Mouse (Mus musculus): ENCODE measurements around the gene Slc47a1. TPM values are rescaled to one million over a fixed set of nuclear protein-coding genes. Genes with fewer than 3 reads are reported as not detected.
A peak's percentile ranks its signal among the peaks of the same experiment; 100 is the strongest.
"Not testable (repeated sequence)": the region's sequence is repeated elsewhere in the genome, so short reads cannot be mapped to it uniquely, and the experiment has no call there.

Gene Slc47a1
- not detected in 2 replicates for total RNA-seq (2017)

DNA sequence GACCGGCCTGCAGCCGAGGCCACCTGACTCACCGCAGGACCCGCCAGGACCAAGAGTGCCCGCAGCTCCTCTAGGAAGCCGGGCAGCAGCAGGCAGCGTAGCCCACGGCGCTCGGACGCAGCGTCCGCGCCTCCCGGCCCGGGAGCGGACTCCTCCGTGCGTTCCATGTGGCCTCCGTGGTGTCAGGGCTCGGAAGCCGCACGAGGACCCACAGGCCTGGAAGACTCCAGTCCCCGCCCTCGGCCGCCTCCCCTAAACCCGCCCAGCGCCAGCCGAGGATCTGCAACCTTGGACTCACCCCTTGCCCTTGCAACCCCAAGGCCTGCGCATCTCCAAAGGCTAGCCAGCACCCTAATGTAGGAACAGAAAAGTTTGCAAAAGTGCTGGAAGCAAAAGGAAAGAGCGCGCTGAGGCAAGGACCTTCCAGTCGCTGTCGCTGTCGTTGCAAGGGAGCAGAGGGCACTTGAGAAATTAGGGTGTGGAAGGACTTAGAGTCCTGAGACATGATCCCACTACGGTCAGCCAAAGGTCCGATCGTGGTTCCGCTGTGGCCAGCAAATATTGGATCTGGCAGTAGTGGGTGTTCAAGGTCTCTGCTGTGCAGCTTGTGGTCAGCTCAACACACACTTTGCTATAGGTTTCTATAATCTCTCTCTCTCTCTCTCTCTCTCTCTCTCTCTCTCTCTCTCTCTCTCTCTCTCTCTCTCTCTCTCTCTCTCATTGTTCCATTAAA, at the start of gene Slc47a1:
Gene Slc47a1 (minus strand): TSS at position 465 of the 733 bp plus-strand sequence.
- ATAC-seq (ENCODE audit: extremely low read depth, insufficient number of reproducible peaks, low FRiP score, poor library complexity, severe bottlenecking) = no peak

DNA sequence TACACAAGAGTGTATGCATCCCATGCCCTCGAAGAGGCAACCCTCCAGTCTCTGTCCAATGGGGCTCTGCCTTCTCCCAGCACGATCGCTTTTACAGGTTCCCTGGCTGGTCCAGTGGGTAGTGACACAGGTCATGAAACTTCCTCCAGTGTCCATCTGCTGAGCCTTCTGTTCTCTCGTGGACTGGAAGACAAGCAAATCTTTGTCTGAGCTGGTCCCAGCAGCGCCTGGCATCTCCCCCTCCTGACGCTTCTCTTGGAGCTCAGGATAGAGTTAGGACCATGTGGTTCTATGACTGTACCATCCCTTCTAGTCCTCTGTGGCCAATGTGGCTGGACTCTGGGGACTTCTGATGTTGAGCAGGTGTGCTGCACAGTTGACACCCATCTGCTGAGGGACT, 41.1 kb upstream of the Slc47a1 start:
- ATAC-seq (ENCODE audit: extremely low read depth, insufficient number of reproducible peaks, low FRiP score, poor library complexity, severe bottlenecking) = no peak

- peak; percentile 77; the same call in 1 of the 2 replicates for ATAC-seq (ENCODE audit: extremely low read depth, insufficient number of reproducible peaks, low FRiP score, poor library complexity, severe bottlenecking)
Observed at GRCm38 (mm10) chr11:61417945-61418551, 39.9 kb upstream of the Slc47a1 start.

DNA sequence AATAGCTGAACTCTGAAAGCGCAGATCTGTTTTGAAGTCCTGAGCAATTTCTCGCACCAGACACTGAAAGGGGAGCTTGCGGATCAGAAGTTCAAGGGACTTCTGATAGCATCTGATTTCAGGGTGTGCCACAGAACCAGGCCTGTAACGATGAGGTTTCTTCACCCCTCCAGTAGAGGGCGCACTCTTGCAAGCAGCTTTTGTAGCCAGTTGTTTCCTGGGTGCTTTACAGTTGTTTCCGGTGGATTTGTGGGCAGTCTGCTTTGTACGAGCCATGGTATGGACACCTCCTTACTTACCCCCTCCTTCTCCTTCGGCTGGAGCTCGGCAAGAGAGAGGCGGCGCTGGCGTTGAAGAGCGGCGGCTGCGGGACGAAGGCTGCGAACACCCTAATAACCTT, 38.4 kb upstream of the Slc47a1 start:
- not testable (repeated sequence) for ATAC-seq (ENCODE audit: extremely low read depth, insufficient number of reproducible peaks, low FRiP score, poor library complexity, severe bottlenecking)

DNA sequence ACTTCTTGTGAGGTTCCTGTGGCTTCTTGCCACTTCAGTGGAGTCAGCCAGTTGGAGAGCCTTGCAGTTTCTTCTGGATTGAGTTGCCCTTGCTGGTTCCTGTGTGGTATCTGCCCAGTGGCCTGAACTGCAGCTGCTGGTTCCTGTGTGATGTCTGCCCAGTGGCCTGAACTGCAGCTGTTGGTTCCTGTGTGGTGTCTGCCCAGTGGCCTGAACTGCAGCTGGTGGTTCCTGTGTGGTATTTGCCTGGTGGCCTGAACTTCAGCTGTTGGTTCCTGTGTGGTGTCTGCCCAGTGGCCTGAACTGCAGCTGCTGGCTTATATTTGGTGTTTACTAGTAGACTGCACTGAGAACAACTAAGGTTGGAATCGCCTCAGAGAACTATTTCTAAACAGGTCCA, 37.3 kb upstream of the Slc47a1 start:
- ATAC-seq (ENCODE audit: extremely low read depth, insufficient number of reproducible peaks, low FRiP score, poor library complexity, severe bottlenecking) = no peak

- no peak for ATAC-seq (ENCODE audit: extremely low read depth, insufficient number of reproducible peaks, low FRiP score, poor library complexity, severe bottlenecking)
Observed at GRCm38 (mm10) chr11:61414560-61414959, 36.4 kb upstream of the Slc47a1 start.

DNA sequence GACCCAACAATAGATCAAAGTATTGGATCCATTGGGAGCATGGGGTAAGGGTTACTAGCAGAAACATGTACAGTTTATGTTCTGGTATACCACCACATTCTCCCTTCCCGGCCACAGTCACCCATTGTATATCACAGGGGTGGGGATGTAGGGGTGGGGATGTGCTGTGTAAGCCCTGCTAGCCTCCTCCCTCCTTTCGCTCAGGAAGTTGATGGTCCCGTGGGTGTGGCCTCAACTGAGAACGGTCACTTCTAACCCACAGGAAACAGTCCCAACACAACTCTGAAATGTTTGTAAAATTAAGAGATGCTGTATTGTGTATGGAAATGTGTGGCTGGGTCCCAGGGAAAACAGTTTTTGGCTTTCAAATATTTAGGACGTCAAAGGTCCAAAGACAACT, 35.3 kb upstream of the Slc47a1 start:
- no peak for ATAC-seq (ENCODE audit: extremely low read depth, insufficient number of reproducible peaks, low FRiP score, poor library complexity, severe bottlenecking)

- no peak for ATAC-seq (ENCODE audit: extremely low read depth, insufficient number of reproducible peaks, low FRiP score, poor library complexity, severe bottlenecking)
Observed at GRCm38 (mm10) chr11:61411809-61412208, 33.7 kb upstream of the Slc47a1 start.

GRCm38 (mm10) chr11:61411221-61411620, 33.1 kb upstream of the Slc47a1 start:
- no peak for ATAC-seq (ENCODE audit: extremely low read depth, insufficient number of reproducible peaks, low FRiP score, poor library complexity, severe bottlenecking)

- ATAC-seq (ENCODE audit: extremely low read depth, insufficient number of reproducible peaks, low FRiP score, poor library complexity, severe bottlenecking) = 0 out of 2 replicates have a peak, but pooled peaks have one; percentile 44
Observed at GRCm38 (mm10) chr11:61410129-61410528, 32.0 kb upstream of the Slc47a1 start.

GRCm38 (mm10) chr11:61409051-61409450, 30.9 kb upstream of the Slc47a1 start:
- no peak for ATAC-seq (ENCODE audit: extremely low read depth, insufficient number of reproducible peaks, low FRiP score, poor library complexity, severe bottlenecking)

DNA sequence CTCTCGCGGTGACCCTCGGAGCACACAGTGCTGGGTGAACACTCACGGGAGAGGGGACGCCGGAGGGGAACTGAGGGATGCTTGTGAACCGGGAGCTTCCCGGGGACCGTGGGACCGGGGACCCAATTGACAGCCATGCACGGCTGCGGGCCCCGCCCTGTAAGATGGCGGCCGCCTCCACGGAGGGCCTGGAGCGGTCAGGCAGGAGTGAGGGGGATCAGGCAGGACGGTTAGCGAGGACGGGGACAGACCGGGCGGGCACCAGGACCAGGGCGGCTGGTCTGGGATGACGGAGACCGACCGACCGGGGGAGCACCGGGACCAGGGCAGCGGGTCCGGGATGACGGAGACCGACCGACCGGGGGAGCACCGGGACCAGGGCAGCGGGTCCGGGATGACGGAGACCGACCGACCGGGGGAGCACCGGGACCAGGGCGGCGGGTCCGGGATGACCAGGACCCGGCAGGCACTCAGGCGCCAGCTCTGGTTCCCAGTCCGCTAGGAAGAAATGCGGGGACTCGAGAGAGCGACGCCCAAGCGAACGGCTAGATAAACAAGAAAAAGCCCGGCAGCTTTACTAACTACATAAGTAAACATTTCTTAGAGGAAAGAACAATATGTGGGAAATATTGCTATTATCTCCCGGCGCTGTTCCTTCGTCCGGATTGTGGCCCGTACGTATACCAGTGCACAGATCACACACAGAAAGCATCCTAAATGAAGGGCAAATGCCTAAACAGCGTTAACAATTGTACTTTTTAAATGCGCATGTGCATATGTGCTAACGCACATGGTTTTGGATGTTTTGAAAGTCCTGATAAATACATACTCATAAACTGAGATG, 30.3 kb upstream of the Slc47a1 start:
- ATAC-seq (ENCODE audit: extremely low read depth, insufficient number of reproducible peaks, low FRiP score, poor library complexity, severe bottlenecking) = peak; percentile 41

DNA sequence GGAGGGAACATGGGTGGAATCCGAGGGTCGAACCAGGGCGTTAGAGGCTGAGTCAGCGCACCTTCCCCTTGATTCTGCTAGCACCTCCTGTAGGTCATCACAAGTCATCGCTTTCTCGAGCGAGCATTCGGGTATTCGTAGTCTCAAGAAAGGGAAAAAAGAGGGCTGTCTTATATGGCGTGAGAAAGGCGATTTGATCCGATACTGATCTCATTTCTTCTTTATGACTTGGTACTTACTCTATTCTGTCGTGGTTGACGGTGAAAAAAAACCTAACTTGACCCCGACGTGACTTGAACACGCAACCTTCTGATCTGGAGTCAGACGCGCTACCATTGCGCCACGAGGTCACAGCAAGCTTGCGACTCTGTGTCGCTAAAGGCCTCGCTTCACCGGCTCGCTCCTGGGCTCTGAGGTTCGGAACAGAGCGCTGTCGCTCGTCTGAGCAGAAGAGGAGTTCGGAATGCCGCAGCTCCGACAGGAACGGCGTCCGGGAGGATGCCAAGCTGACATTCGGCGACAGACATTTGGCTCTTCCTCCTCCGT, 29.6 kb upstream of the Slc47a1 start:
- peak; percentile 41 for ATAC-seq (ENCODE audit: extremely low read depth, insufficient number of reproducible peaks, low FRiP score, poor library complexity, severe bottlenecking)

DNA sequence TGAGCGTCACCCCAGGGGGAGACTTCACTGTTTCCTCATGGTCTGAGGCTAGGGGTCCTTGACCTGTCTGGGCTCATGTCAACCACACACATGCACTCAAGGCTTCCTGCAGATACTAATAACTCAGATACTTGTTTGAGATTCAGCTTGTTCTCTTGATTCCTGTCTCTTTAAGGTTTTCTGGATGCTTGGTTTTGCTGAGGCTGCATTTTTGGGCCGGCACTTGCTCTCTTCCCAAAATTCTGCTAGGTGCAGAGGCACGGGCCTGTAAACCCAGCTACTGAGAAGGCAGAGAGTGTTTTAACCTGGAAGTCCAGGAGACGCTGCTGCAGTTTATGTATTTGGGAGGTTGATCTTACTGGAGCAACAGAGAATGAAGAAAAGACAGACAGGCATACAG, 23.6 kb upstream of the Slc47a1 start:
- ATAC-seq (ENCODE audit: extremely low read depth, insufficient number of reproducible peaks, low FRiP score, poor library complexity, severe bottlenecking) = no peak

GRCm38 (mm10) chr11:61400681-61401346, 22.7 kb upstream of the Slc47a1 start:
- ATAC-seq (ENCODE audit: extremely low read depth, insufficient number of reproducible peaks, low FRiP score, poor library complexity, severe bottlenecking) = no peak

- not testable (repeated sequence) for ATAC-seq (ENCODE audit: extremely low read depth, insufficient number of reproducible peaks, low FRiP score, poor library complexity, severe bottlenecking)
Observed at GRCm38 (mm10) chr11:61397423-61398043, 19.4 kb upstream of the Slc47a1 start.

GRCm38 (mm10) chr11:61388936-61389335, 10.8 kb upstream of the Slc47a1 start:
- no peak for ATAC-seq (ENCODE audit: extremely low read depth, insufficient number of reproducible peaks, low FRiP score, poor library complexity, severe bottlenecking)

- ATAC-seq (ENCODE audit: extremely low read depth, insufficient number of reproducible peaks, low FRiP score, poor library complexity, severe bottlenecking) = no peak
Observed at GRCm38 (mm10) chr11:61388012-61388411, 9.9 kb upstream of the Slc47a1 start.
